Mouse (Mus musculus) induced T-regulatory cell, adult 2 months (primary cell): ENCODE results near the gene Bmp6.

ENCODE experiments used
- DNase-seq: peaks from one replicate; pipeline ENCODE4 v3.0.0-alpha.2; 2012; ENCODE audit warnings: low read depth

The Bmp6 gene

DNA sequence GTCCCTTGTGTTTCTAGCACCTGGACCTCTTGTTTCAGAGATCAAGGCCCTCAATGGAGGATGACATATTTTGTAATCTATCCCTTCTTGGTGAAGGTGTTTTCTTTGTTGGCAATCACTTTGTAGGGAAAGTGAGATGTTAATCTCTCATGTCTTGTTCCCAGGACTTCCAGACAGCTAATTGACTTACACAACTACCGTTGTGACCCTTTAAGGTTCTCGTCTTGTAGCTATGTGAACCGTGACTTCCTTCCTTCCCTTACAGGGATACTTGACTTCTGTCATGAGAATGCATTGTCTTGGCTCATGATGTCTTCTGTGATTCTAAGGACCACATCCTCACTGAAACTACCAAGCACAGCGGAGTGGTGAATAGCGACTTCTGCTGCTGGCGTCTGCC, 85.2 kb downstream of the Bmp6 start:
- no peak for DNase-seq

GRCm38 (mm10) chr13:38434831-38435230, 89.9 kb downstream of the Bmp6 start:
- no peak for DNase-seq

DNA sequence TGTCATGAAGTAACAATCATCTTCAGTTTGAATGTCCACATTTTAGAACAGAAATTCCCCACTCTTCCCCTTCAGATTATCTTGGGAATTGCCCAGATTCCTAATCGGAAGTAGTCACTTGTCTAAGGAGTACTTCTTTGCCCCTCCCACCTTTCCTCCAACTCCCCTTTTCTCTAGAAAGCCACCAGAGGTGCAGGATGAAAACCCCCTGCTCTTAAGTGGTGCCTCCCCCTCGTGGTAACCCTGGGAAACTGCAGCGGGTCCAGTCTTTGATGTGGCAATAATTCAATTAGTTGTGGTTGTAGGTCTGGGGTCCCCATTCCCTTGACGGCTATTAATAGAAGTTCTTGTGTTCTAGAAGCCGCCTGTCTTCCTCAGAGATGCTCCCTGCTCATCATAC, 93.0 kb downstream of the Bmp6 start:
- peak; percentile 43 for DNase-seq

DNA sequence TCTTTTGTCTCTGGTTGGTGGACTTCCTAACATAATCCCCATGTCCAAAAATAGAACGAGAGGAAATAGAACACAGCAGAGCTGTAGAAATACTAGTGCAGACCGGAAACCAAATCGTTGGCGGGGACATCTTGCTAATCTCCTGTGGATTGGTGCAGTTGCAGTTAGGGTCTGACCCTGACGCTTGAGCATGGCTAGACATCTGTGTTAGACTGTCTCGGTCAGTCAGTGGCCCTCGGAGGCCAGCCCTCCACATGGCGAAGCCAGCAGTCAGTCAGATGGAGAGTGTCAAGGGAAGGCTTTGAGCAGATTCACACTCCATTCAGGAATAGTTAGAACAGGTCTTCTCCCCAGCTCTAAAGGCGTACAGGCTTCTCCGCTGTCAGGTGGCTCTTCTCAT, 95.3 kb downstream of the Bmp6 start:
- no peak for DNase-seq

GRCm38 (mm10) chr13:38448516-38449015, 103.7 kb downstream of the Bmp6 start:
- DNase-seq = no peak

GRCm38 (mm10) chr13:38450051-38450971, 105.4 kb downstream of the Bmp6 start:
- DNase-seq = no peak

- DNase-seq = no peak
Observed at GRCm38 (mm10) chr13:38451446-38451845, 106.5 kb downstream of the Bmp6 start.

DNA sequence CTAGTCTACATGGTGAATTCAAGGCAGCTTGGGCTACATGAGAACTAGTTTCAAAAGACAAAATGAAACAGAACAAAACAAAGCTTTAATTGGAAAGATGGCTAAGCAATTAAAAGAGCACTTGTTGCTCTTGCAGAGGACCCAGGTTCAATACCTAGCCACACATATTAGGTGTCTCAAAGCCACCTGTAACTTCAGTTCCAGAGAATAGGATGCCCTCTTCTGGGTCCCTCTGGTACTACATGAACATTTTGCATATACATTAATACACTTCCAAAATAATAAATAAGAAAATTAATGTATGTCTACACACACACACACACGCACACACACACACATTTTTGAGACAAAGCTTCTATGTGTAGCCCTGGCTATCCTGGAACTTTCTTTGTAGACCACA, 118.5 kb downstream of the Bmp6 start:
- DNase-seq = peak; percentile 51

- no peak for DNase-seq
Observed at GRCm38 (mm10) chr13:38470882-38471281, 126.0 kb downstream of the Bmp6 start.

DNA sequence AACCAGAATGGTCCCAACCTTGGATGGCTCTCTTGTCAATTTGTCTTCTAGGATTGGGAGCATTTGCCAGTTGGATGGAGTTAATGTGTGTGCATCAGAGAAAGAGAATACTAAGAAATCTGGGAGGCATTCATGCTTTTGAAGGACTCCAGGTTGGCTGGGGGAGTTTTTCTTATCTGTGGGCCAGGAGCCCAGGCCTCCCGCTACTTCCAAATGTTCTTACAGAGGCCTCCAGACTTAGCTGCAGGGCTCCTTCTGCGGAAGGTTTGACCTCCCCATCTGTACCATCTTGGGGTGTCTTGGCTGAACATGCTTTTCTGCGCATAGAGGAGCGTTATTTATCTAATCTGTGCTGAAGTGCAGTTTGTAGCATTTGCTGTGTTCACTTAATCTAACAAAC, 127.7 kb downstream of the Bmp6 start:
- DNase-seq = no peak

- no peak for DNase-seq
Observed at GRCm38 (mm10) chr13:38473497-38473896, 128.6 kb downstream of the Bmp6 start.

DNA sequence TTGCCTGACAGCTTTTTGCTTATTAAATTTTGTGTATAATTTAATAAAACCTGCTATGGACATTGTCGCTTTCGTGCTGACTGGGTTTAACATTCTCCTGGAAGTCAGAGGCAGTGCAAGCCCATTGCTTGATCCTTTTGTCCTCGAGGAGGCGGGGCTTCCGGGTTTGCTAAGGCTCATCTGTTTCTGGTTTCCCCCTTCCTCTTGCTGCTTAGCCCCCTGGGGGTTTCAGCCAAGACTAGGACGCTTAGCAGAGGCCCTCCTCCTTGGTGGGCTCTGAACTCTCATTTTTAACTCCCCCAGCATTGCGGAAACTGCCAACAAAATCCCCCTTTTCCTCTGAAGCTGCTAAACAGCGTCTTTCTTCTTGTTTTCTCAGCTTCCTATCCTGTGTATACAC, 132.0 kb downstream of the Bmp6 start:
- DNase-seq = no peak

- no peak for DNase-seq
Observed at GRCm38 (mm10) chr13:38481021-38481420, 136.1 kb downstream of the Bmp6 start.

GRCm38 (mm10) chr13:38484701-38485100, 139.8 kb downstream of the Bmp6 start:
- DNase-seq = no peak

DNA sequence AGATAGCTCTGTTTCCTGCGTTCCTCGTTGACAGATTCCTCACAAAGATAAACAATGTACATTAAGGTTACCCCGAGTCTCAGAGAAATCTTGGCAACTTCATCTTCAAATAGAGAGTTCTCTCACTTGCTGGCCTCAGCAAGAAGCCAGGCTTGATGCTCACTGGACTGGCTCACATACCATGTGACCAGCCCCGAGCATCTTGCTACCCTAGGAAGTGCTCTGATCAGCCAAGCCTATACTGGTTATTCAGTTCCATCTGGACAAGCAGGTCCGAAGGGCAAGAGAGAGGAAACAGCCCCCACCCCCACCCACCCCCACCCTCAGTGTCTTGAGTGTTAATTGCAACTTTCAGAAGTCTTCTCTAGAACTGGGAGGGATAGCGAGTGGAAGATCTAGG, 141.9 kb downstream of the Bmp6 start:
- DNase-seq = no peak

DNA sequence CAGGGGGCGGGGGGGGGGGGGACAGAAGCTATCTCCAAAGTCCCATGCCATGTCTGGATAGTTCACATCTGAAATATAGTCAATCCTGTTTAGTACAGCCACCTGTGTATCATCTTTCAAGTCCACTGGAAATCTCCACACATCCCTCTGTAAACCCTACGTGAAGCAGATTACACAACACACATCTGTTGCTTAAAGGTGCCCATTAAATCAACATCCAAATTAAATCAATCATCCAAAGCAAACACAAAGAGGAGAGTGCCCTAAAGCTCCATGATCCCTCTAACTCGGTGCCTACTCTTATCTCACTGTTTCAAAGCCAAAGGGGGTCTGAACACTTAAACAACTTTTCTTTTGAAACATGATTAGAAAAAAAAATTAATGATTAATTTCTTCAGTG, 151.8 kb downstream of the Bmp6 start:
- DNase-seq = no peak

DNA sequence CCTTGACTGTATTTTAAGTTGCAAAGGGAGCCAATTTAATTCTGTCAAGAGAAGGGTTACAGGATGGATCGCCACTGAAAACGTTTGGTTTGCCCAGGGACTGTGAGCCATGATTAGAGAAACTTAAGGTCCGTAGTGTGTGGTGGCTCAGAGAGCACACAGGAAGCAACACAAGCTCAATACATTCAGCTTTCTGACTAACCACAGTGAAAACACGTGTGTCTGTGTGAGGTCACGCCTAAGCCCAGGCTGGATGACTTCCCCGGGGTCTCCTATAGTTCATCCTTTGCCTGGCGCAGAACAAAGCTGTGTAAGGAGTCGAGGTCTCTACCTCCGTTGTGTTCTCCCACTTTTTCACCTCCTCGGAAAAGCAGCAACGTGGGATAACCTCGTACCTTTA, 156.4 kb downstream of the Bmp6 start:
- DNase-seq = peak; percentile 47

DNA sequence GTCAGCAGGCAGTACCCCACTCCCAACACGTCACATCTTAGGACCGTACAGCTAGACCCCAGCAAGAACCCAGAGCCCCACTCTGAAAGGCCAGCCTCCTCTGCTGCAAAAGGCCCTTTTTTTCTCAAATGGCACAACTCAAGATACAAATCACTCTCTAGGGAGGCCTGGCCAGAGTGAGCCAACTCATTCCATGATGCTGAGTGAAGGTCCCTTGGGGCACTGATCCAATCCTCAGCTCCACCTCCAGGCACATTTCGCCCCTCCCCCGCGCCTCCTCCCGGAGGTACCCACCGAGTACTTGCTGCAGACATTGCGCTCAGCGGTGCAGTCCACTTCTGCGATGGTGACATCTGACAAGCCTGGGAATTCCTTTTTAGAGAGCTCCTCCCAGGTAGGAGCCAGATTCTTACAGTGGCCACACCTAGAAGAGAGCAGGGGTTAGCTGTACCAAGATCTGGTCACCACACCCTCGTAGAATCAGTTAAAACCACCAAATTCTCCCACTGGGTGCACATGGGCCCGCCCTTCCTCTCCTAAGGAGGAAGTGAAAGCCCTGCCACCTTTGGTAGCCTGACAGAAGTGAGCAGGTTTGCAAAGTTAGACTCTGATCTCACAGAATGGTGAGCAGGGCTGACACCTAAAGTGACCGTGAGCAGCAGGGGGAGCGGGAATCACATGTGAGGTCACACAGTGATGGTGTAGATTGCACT, 158.4 kb downstream of the Bmp6 start:
- peak; percentile 83 for DNase-seq

- DNase-seq = peak; percentile 47
Observed at GRCm38 (mm10) chr13:38506320-38506719, 161.4 kb downstream of the Bmp6 start.

DNA sequence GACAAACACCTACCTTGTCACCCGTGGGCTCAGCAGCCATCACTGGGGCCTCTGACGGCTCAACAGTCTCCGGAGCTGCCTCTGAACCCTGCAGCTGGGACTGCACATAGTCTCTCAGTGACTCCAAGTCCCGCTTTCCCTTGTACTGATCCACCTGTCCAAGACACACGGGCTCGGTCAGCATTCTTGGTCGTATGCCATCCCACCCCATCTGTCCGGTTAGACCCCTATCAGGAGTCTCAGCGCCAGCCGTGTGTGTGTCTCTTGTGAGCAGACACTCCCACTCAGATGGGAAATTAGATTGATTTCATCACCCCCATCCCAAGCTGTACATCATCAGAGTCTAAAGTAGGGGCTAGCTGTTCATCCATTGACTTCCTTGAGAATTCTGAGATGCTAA, 162.0 kb downstream of the Bmp6 start:
- no peak for DNase-seq

GRCm38 (mm10) chr13:38509681-38510341, 164.9 kb downstream of the Bmp6 start:
- no peak for DNase-seq

- DNase-seq = no peak
Observed at GRCm38 (mm10) chr13:38511979-38512378, 167.1 kb downstream of the Bmp6 start.

DNA sequence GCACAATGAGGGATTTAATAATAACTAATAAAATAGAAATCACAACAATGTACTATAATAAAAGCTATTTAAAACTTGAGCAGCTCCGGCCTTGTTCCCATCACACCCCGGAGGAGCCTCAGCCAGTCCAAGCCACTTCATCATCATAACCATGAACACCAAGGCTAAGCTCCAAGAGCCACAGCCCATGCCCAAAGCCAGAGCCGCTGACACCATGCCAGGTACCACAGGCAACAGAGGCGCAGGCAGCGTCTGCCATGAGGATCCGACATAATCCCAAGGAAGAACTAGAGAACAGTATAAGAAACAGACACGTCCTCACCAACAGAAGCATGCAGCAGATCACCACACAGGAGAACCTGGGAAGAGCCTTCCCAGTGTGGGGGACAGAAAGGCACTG, 169.0 kb downstream of the Bmp6 start:
- DNase-seq = no peak
